14 mouse cellular contexts compared by ENCODE assay signal in genomic region chr2:6705929-6706739, GRCm38 (mm10).
DNase-seq lines count a peak whose midpoint lies in the region; ATAC-seq and TF ChIP-seq lines count a peak whose summit lies in the region.
"Had no signal": no experiment of that assay in that cellular context is flagged by ENCODE, and none has a peak within 500 bp of the region (broad histone marks: within the 10 kb centered on the region; RNA-seq: fewer than 3 reads in every experiment).

No protein-coding gene starts in this region.

- 65% methylated on average over 11 of the region's 11 CpGs for WGBS in liver, embryonic 13.5 days (ENCODE audit: insufficient replicate concordance)
- 31% methylated on average over 11 of the region's 11 CpGs for WGBS in bone marrow, adult 2 months
- 88% methylated on average over 11 of the region's 11 CpGs for WGBS in hindbrain, embryonic 10.5 days
- 85% methylated on average over 11 of the region's 11 CpGs for WGBS in hindbrain, embryonic 16.5 days

- no peaks in the 10 kb centered on the region for H3K36me3 ChIP-seq in liver, embryonic 13.5 days
- H3K36me3 ChIP-seq in hindbrain, embryonic 10.5 days = no peaks in the 10 kb centered on the region
- no peaks in the 10 kb centered on the region for H3K36me3 ChIP-seq in hindbrain, embryonic 16.5 days (ENCODE audit: control insufficient read depth, insufficient read depth, low read length)
- H3K36me3 ChIP-seq: embryonic facial prominence, embryonic 13.5 days had no signal

- TF ChIP-seq POLR2A in bone marrow, adult 2 months (IDR thresholded peaks at IDR 0.05; ENCODE audit: borderline replicate concordance, control insufficient read depth, low read depth, low read length) = no peak

- H3K4me3 ChIP-seq in liver, embryonic 13.5 days (replicated peaks) = no peak overlapping the region
- no peak overlapping the region for H3K4me3 ChIP-seq in bone marrow, adult 2 months (replicated peaks; ENCODE audit: control insufficient read depth, low read depth, low read length)
- H3K4me3 ChIP-seq in hindbrain, embryonic 10.5 days = no peak overlapping the region
- H3K4me3 ChIP-seq in hindbrain, embryonic 16.5 days (ENCODE audit: low read length) = no peak overlapping the region
- H3K4me3 ChIP-seq: embryonic facial prominence, embryonic 13.5 days; heart, adult 2 months had no signal

- H3K4me1 ChIP-seq in liver, embryonic 13.5 days (replicated peaks) = peaks cover 35% of the 10 kb centered on the region
- H3K4me1 ChIP-seq in bone marrow, adult 2 months (ENCODE audit: control insufficient read depth, insufficient read depth, low read length) = peaks cover 13% of the 10 kb centered on the region
- peaks cover 18% of the 10 kb centered on the region for H3K4me1 ChIP-seq in hindbrain, embryonic 10.5 days (replicated peaks)
- peaks cover 4% of the 10 kb centered on the region; the same call in 1 of the 2 replicates for H3K4me1 ChIP-seq in hindbrain, embryonic 16.5 days (ENCODE audit: control insufficient read depth, insufficient read depth, low read depth, low read length)

- no peaks in the 10 kb centered on the region for H3K9me3 ChIP-seq in liver, embryonic 13.5 days (replicated peaks)
- H3K9me3 ChIP-seq in hindbrain, embryonic 10.5 days = no peaks in the 10 kb centered on the region
- H3K9me3 ChIP-seq in hindbrain, embryonic 16.5 days (ENCODE audit: control insufficient read depth, low read length) = no peaks in the 10 kb centered on the region
- H3K9me3 ChIP-seq: embryonic facial prominence, embryonic 13.5 days had no signal

- H3K27me3 ChIP-seq in liver, embryonic 13.5 days = no peaks in the 10 kb centered on the region
- no peaks in the 10 kb centered on the region for H3K27me3 ChIP-seq in hindbrain, embryonic 10.5 days (ENCODE audit: insufficient read depth, poor library complexity, severe bottlenecking)
- no peaks in the 10 kb centered on the region for H3K27me3 ChIP-seq in hindbrain, embryonic 16.5 days (replicated peaks; ENCODE audit: control insufficient read depth, insufficient read depth, low read length)
- H3K27me3 ChIP-seq: embryonic facial prominence, embryonic 13.5 days had no signal

- H3K4me2 ChIP-seq in liver, embryonic 13.5 days = no peak overlapping the region
- no peak overlapping the region for H3K4me2 ChIP-seq in hindbrain, embryonic 16.5 days (ENCODE audit: low read length)
- H3K4me2 ChIP-seq: embryonic facial prominence, embryonic 13.5 days had no signal

- DNase-seq in liver, embryonic 13.5 days = no peak
- DNase-seq in liver = no peak
- peak; percentile 69 to 73 for DNase-seq in CD8-positive naive resting alpha-beta T cell, adult 2 months (ENCODE audit: low read depth in 2 of 2, low spot score in 2 of 2)
- DNase-seq in naive thymus-derived CD4-positive, alpha-beta T cell, adult 2 months (ENCODE audit: low read depth) = peak; percentile 68
- DNase-seq in hindbrain, embryonic 10.5 days (ENCODE audit: low spot score) = no peak
- DNase-seq in right cerebral cortex, postnatal 25 days = no peak
- DNase-seq: cerebellum, postnatal 36 days; heart, adult 2 months; kidney, adult 11 months; kidney, postnatal 36 days; midbrain, embryonic 14.5 days had no signal

- ATAC-seq in liver, embryonic 13.5 days (ENCODE audit: low read depth) = no peak
- ATAC-seq in hindbrain, embryonic 16.5 days = no peak

- 0 out of 2 replicates have a peak overlapping the region, but pooled peaks have one; percentile 39 for H3K27ac ChIP-seq in liver, embryonic 13.5 days
- peak overlapping the region; percentile 41; the same call in 1 of the 2 replicates for H3K27ac ChIP-seq in bone marrow, adult 2 months (ENCODE audit: control insufficient read depth, insufficient read depth, low read depth, low read length, poor library complexity)
- H3K27ac ChIP-seq in hindbrain, embryonic 10.5 days = no peak overlapping the region
- no peak overlapping the region for H3K27ac ChIP-seq in hindbrain, embryonic 16.5 days (ENCODE audit: low read depth, low read length)
- H3K27ac ChIP-seq: embryonic facial prominence, embryonic 13.5 days; heart, adult 2 months had no signal

- TF ChIP-seq CTCF in bone marrow, adult 2 months (IDR thresholded peaks at IDR 0.05; ENCODE audit: control insufficient read depth, insufficient read depth, low read length) = no peak

- H3K9ac ChIP-seq in liver, embryonic 13.5 days = no peak overlapping the region
- H3K9ac ChIP-seq in hindbrain, embryonic 16.5 days (ENCODE audit: low read depth, low read length) = no peak overlapping the region
- H3K9ac ChIP-seq: embryonic facial prominence, embryonic 13.5 days had no signal

Comparison
In these comparisons a context has a peak if more than half of its experiments do, and no peak if none do; other contexts are left out.
1. DNase-seq: peak in CD8-positive naive resting alpha-beta T cell, adult 2 months (2 of 2) and naive thymus-derived CD4-positive, alpha-beta T cell, adult 2 months (single experiment); none in liver, embryonic 13.5 days (single experiment), liver (single experiment), hindbrain, embryonic 10.5 days (single experiment) and right cerebral cortex, postnatal 25 days (single experiment).
2. H3K27ac ChIP-seq: peak in liver, embryonic 13.5 days (single experiment) and bone marrow, adult 2 months (single experiment); none in hindbrain, embryonic 10.5 days (single experiment) and hindbrain, embryonic 16.5 days (single experiment).